Mouse (Mus musculus) liver, embryonic 14.5 days (tissue): ENCODE measurements at regions not wholly inside any gene's neighbourhood (a gene's known extent, or its start where the extent isn't known, plus 50 kb on each side); places are given as distances from the start of the nearest gene placed in this dataset.

Experiments used
- CTCF ChIP-seq: IDR thresholded peaks from 2 replicates; pipeline ENCODE4 v1.5.1; 2016; ENCODE audit warnings: antibody characterized with exemption, low read depth, control low read depth
- EP300 ChIP-seq: IDR thresholded peaks from 2 replicates; pipeline ENCODE4 v1.6.1; 2016; ENCODE audit warnings: antibody characterized with exemption, low read depth

GRCm38 (mm10) chr12:13776687-13777086 lies 375.2 kb downstream of the Fam84a start:
- TF ChIP-seq EP300 (no peak), CTCF (no peak)
